In genomic region chr3:122200447-122200846, GRCm38 (mm10) we compare ENCODE assay signal across 17 mouse cellular contexts. TPM values are rescaled to one million over a fixed set of nuclear protein-coding genes. Genes with fewer than 3 reads are reported as not detected.
A peak's percentile ranks its signal among the peaks of the same experiment; 100 is the strongest.
DNase-seq lines count a peak whose midpoint lies in the region; ATAC-seq lines count a peak whose summit lies in the region.
"Had no signal": no experiment of that assay in that cellular context is flagged by ENCODE, and none has a peak within 500 bp of the region (broad histone marks: within the 10 kb centered on the region; RNA-seq: fewer than 3 reads in every experiment).

No protein-coding gene starts in this region.

- no peak overlapping the region for H3K4me3 ChIP-seq in forebrain, embryonic 13.5 days
- no peak overlapping the region for H3K4me3 ChIP-seq in forebrain, embryonic 12.5 days (replicated peaks)
- H3K4me3 ChIP-seq in hindbrain, embryonic 16.5 days (ENCODE audit: low read length) = no peak overlapping the region
- H3K4me3 ChIP-seq in hindbrain, embryonic 10.5 days = no peak overlapping the region
- H3K4me3 ChIP-seq: embryonic facial prominence, embryonic 12.5 days; kidney, embryonic 15.5 days; liver, embryonic 15.5 days; neural tube, embryonic 13.5 days had no signal

- H3K27ac ChIP-seq in forebrain, embryonic 13.5 days = no peak overlapping the region
- no peak overlapping the region for H3K27ac ChIP-seq in forebrain, embryonic 12.5 days
- H3K27ac ChIP-seq in hindbrain, embryonic 16.5 days (ENCODE audit: low read depth, low read length) = no peak overlapping the region
- no peak overlapping the region for H3K27ac ChIP-seq in hindbrain, embryonic 10.5 days
- H3K27ac ChIP-seq: embryonic facial prominence, embryonic 12.5 days; kidney, embryonic 15.5 days; neural tube, embryonic 13.5 days had no signal

- no peak for DNase-seq in hindbrain, embryonic 10.5 days (ENCODE audit: low spot score)
- peak; percentile 4 to 13 for DNase-seq in left cerebral cortex, adult 9 months (ENCODE audit: low spot score in 2 of 2)
- no peak for DNase-seq in left cerebral cortex, postnatal 36 days (ENCODE audit: low spot score in 2 of 2)
- DNase-seq in right cerebral cortex, postnatal 10 days (ENCODE audit: low spot score in 2 of 2) = peak; percentile 32 to 43
- no peak for DNase-seq in right cerebral cortex, postnatal 25 days
- DNase-seq: cerebellum, adult 9-10 months; gastrocnemius, postnatal 14 days; heart, postnatal 10 days had no signal

- H3K9me3 ChIP-seq in forebrain, embryonic 13.5 days (replicated peaks) = no peaks in the 10 kb centered on the region
- no peaks in the 10 kb centered on the region for H3K9me3 ChIP-seq in forebrain, embryonic 12.5 days
- no peaks in the 10 kb centered on the region for H3K9me3 ChIP-seq in hindbrain, embryonic 16.5 days (ENCODE audit: control insufficient read depth, low read length)
- H3K9me3 ChIP-seq in hindbrain, embryonic 10.5 days = no peaks in the 10 kb centered on the region
- H3K9me3 ChIP-seq: embryonic facial prominence, embryonic 12.5 days; G1E; kidney, embryonic 15.5 days; liver, embryonic 15.5 days; neural tube, embryonic 13.5 days had no signal

- peak; percentile 50; the same call in 1 of the 2 replicates for ATAC-seq in forebrain, embryonic 13.5 days
- ATAC-seq in forebrain, embryonic 12.5 days (ENCODE audit: low FRiP score) = no peak
- peak; percentile 37; the same call in 1 of the 2 replicates for ATAC-seq in hindbrain, embryonic 16.5 days
- ATAC-seq: CD4-positive, CD25-positive, alpha-beta regulatory T cell, adult 4 months had no signal

- no peaks in the 10 kb centered on the region for H3K36me3 ChIP-seq in forebrain, embryonic 13.5 days (ENCODE audit: poor library complexity, severe bottlenecking)
- no peaks in the 10 kb centered on the region for H3K36me3 ChIP-seq in forebrain, embryonic 12.5 days (replicated peaks)
- H3K36me3 ChIP-seq in hindbrain, embryonic 16.5 days (ENCODE audit: control insufficient read depth, insufficient read depth, low read length) = no peaks in the 10 kb centered on the region
- no peaks in the 10 kb centered on the region for H3K36me3 ChIP-seq in hindbrain, embryonic 10.5 days
- H3K36me3 ChIP-seq: embryonic facial prominence, embryonic 12.5 days; G1E; kidney, embryonic 15.5 days; liver, embryonic 15.5 days; neural tube, embryonic 13.5 days had no signal

- WGBS in forebrain, embryonic 13.5 days = 41% methylated on average over 5 of the region's 5 CpGs
- WGBS in forebrain, embryonic 12.5 days = 46% methylated on average over 5 of the region's 5 CpGs
- 60% methylated on average over 5 of the region's 5 CpGs for WGBS in hindbrain, embryonic 16.5 days
- 76% methylated on average over 5 of the region's 5 CpGs for WGBS in hindbrain, embryonic 10.5 days

- no peak overlapping the region for H3K9ac ChIP-seq in forebrain, embryonic 13.5 days
- H3K9ac ChIP-seq in forebrain, embryonic 12.5 days = no peak overlapping the region
- H3K9ac ChIP-seq in hindbrain, embryonic 16.5 days (ENCODE audit: low read depth, low read length) = no peak overlapping the region
- H3K9ac ChIP-seq: embryonic facial prominence, embryonic 12.5 days; kidney, embryonic 15.5 days; liver, embryonic 15.5 days; neural tube, embryonic 13.5 days had no signal

- no peak overlapping the region for H3K4me2 ChIP-seq in forebrain, embryonic 13.5 days
- H3K4me2 ChIP-seq in forebrain, embryonic 12.5 days = no peak overlapping the region
- no peak overlapping the region for H3K4me2 ChIP-seq in hindbrain, embryonic 16.5 days (ENCODE audit: low read length)
- H3K4me2 ChIP-seq: embryonic facial prominence, embryonic 12.5 days; kidney, embryonic 15.5 days; liver, embryonic 15.5 days; neural tube, embryonic 13.5 days had no signal

- no peaks in the 10 kb centered on the region for H3K27me3 ChIP-seq in forebrain, embryonic 13.5 days
- H3K27me3 ChIP-seq in forebrain, embryonic 12.5 days = no peaks in the 10 kb centered on the region
- no peaks in the 10 kb centered on the region for H3K27me3 ChIP-seq in hindbrain, embryonic 16.5 days (replicated peaks; ENCODE audit: control insufficient read depth, insufficient read depth, low read length)
- no peaks in the 10 kb centered on the region for H3K27me3 ChIP-seq in hindbrain, embryonic 10.5 days (ENCODE audit: insufficient read depth, poor library complexity, severe bottlenecking)
- H3K27me3 ChIP-seq: embryonic facial prominence, embryonic 12.5 days; kidney, embryonic 15.5 days; liver, embryonic 15.5 days; neural tube, embryonic 13.5 days had no signal

- H3K4me1 ChIP-seq in forebrain, embryonic 13.5 days = peaks cover 11% of the 10 kb centered on the region
- peaks cover 15% of the 10 kb centered on the region; the same call in 1 of the 2 replicates for H3K4me1 ChIP-seq in forebrain, embryonic 12.5 days
- no peaks in the 10 kb centered on the region for H3K4me1 ChIP-seq in hindbrain, embryonic 16.5 days (ENCODE audit: control insufficient read depth, insufficient read depth, low read depth, low read length)
- H3K4me1 ChIP-seq in hindbrain, embryonic 10.5 days (replicated peaks) = peaks cover 17% of the 10 kb centered on the region
- H3K4me1 ChIP-seq: neural tube, embryonic 13.5 days had no signal

- intact Hi-C loops in left cerebral cortex, postnatal 36 days (cut with DNase I) = no loop called here

RNA-seq across cellular contexts. Expression of gene Gclm, which starts 44.9 kb away (rescaled TPM):
- polyA plus RNA-seq in forebrain, embryonic 13.5 days (2015; fragmentation: Nextera tagmentation; extraction: Ambion mirVana) = 48.0 and 51.2 TPM in 2 replicates
- 61.3 and 64.6 TPM in 2 replicates for polyA plus RNA-seq in forebrain, embryonic 12.5 days (2016; fragmentation: Nextera tagmentation; extraction: Ambion mirVana)
- polyA plus RNA-seq in hindbrain, embryonic 16.5 days (2015; fragmentation: Nextera tagmentation; extraction: Ambion mirVana) = 37.1 and 43.8 TPM in 2 replicates
- polyA plus RNA-seq in hindbrain, embryonic 10.5 days (2016; fragmentation: Nextera tagmentation; extraction: Ambion mirVana) = 44.3 and 51.2 TPM in 2 replicates
- 10 to 100 TPM; 68.8 to 83.6 TPM for total RNA-seq in left cerebral cortex, postnatal 36 days (2021)

Comparison
In these comparisons a context has a peak if more than half of its experiments do, and no peak if none do; other contexts are left out.
1. DNase-seq: peak in left cerebral cortex, adult 9 months (2 of 2) and right cerebral cortex, postnatal 10 days (2 of 2); none in hindbrain, embryonic 10.5 days (single experiment), left cerebral cortex, postnatal 36 days (0 of 2) and right cerebral cortex, postnatal 25 days (single experiment).